Mouse (Mus musculus) adrenal gland, adult (tissue): ENCODE measurements around the gene Slc2a13.

Experiments
- DNase-seq, 2 experiments: peaks; one replicate each; pipeline ENCODE4 v3.0.0; 2022 to 2023; ENCODE audit warnings: low spot score in 1 of 2; ENCODE audit not compliant: inconsistent age in 2 of 2

Slc2a13 gene

GRCm38 (mm10) chr15:91377568-91377967, 195.5 kb downstream of the Slc2a13 start:
- no peak for DNase-seq

- no peak for DNase-seq
These were observed 196.0 kb downstream of the Slc2a13 start for GRCm38 (mm10) chr15:91377105-91377504.

- DNase-seq: no peak
These were observed 198.6 kb downstream of the Slc2a13 start for GRCm38 (mm10) chr15:91374441-91374840.

GRCm38 (mm10) chr15:91373203-91373584, 199.9 kb downstream of the Slc2a13 start:
- peak in 1 of 2 experiments; percentile 33 for DNase-seq

- DNase-seq: no peak
These were observed 200.4 kb downstream of the Slc2a13 start for GRCm38 (mm10) chr15:91372464-91373202.

GRCm38 (mm10) chr15:91371859-91372394, 201.1 kb downstream of the Slc2a13 start:
- no peak for DNase-seq

- DNase-seq: no peak
These were observed 203.2 kb downstream of the Slc2a13 start for GRCm38 (mm10) chr15:91369736-91370449.

- no peak for DNase-seq
These were observed 212.6 kb downstream of the Slc2a13 start for GRCm38 (mm10) chr15:91360495-91360894.

GRCm38 (mm10) chr15:91351006-91351405, 222.1 kb downstream of the Slc2a13 start:
- no peak for DNase-seq

- no peak for DNase-seq
These were observed 234.7 kb downstream of the Slc2a13 start for GRCm38 (mm10) chr15:91338350-91338749.

- DNase-seq: no peak
These were observed 238.6 kb downstream of the Slc2a13 start for GRCm38 (mm10) chr15:91334416-91334900.

GRCm38 (mm10) chr15:91327748-91328147, 245.3 kb downstream of the Slc2a13 start:
- DNase-seq: no peak

- DNase-seq: no peak
These were observed 246.0 kb downstream of the Slc2a13 start for GRCm38 (mm10) chr15:91327023-91327422.

- DNase-seq: peak in 1 of 2 experiments; percentile 52
These were observed 253.7 kb downstream of the Slc2a13 start for GRCm38 (mm10) chr15:91319376-91319775.

- no peak for DNase-seq
These were observed 256.1 kb downstream of the Slc2a13 start for GRCm38 (mm10) chr15:91316964-91317363.

- DNase-seq: no peak
These were observed 258.4 kb downstream of the Slc2a13 start for GRCm38 (mm10) chr15:91314402-91315318.

GRCm38 (mm10) chr15:91304296-91304852, 268.7 kb downstream of the Slc2a13 start:
- peak; percentile 16 to 64 for DNase-seq

GRCm38 (mm10) chr15:91301366-91301765, 271.7 kb downstream of the Slc2a13 start:
- peak; percentile 73 to 96 for DNase-seq

GRCm38 (mm10) chr15:91299319-91299835, 273.7 kb downstream of the Slc2a13 start:
- DNase-seq: no peak

GRCm38 (mm10) chr15:91283418-91283817, 289.6 kb downstream of the Slc2a13 start:
- no peak for DNase-seq
